Comparison of ENCODE assay signal across 8 mouse cellular contexts in the genomic region with DNA sequence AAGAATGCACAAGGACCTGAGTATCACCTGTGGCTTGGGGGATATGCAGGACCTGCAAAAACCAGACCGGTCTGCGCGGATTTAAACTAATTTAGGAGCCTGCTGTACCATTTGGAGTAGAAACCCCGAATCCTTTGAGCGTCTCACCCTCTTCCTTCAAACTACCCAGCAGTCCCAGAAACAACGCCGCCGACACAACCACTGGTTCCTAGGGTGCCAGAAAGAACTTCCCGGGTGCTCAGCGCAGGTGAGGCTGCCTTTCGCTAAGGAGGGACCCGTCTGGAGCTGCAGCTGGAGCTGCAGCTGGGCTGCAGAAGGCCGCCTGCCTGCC. TPM values are rescaled to one million over a fixed set of nuclear protein-coding genes. Genes with fewer than 3 reads are reported as not detected.
A peak's percentile ranks its signal among the peaks of the same experiment; 100 is the strongest.
DNase-seq lines count a peak whose midpoint lies in the region; ATAC-seq and TF ChIP-seq lines count a peak whose summit lies in the region.

No protein-coding gene starts in this region.

- H3K27ac ChIP-seq in kidney, embryonic 15.5 days = peak overlapping the region; percentile 88
- no peak overlapping the region; the same call in 1 of the 2 replicates for H3K27ac ChIP-seq in bone marrow, adult 2 months (ENCODE audit: control insufficient read depth, insufficient read depth, low read depth, low read length, poor library complexity)
- peak overlapping the region; percentile 90 for H3K27ac ChIP-seq in hindbrain, embryonic 15.5 days (replicated peaks)
- peak overlapping the region; percentile 88 for H3K27ac ChIP-seq in midbrain, embryonic 15.5 days

- no peak for ATAC-seq in kidney, embryonic 15.5 days (replicated peaks; ENCODE audit: low FRiP score)
- 0 out of 2 replicates have a peak, but pooled peaks have one; percentile 9 for ATAC-seq in hindbrain, embryonic 15.5 days (ENCODE audit: low FRiP score, low read depth)
- ATAC-seq in midbrain, embryonic 15.5 days (replicated peaks) = no peak
- no peak for ATAC-seq in granulocyte monocyte progenitor cell, adult 5-6 weeks (replicated peaks; ENCODE audit: poor library complexity, severe bottlenecking)

- WGBS in kidney, embryonic 15.5 days = under 1% methylated on average over 13 of the region's 13 CpGs
- WGBS in bone marrow, adult 2 months = 2% methylated on average over 13 of the region's 13 CpGs
- under 1% methylated on average over 13 of the region's 13 CpGs for WGBS in hindbrain, embryonic 15.5 days
- 2% methylated on average over 13 of the region's 13 CpGs for WGBS in midbrain, embryonic 15.5 days

- TF ChIP-seq POLR2A in bone marrow, adult 2 months (IDR thresholded peaks at IDR 0.05; ENCODE audit: borderline replicate concordance, control insufficient read depth, low read depth, low read length) = no peak

- peak overlapping the region; percentile 86 for H3K4me2 ChIP-seq in kidney, embryonic 15.5 days
- peak overlapping the region; percentile 82 for H3K4me2 ChIP-seq in hindbrain, embryonic 15.5 days
- peak overlapping the region; percentile 75 for H3K4me2 ChIP-seq in midbrain, embryonic 15.5 days

- no peaks in the 10 kb centered on the region for H3K27me3 ChIP-seq in kidney, embryonic 15.5 days
- H3K27me3 ChIP-seq in hindbrain, embryonic 15.5 days = no peaks in the 10 kb centered on the region
- 0 out of 2 replicates have a peak, but pooled peaks cover 3% of the 10 kb centered on the region for H3K27me3 ChIP-seq in midbrain, embryonic 15.5 days (replicated peaks)

- peak overlapping the region; percentile 89 for H3K4me3 ChIP-seq in kidney, embryonic 15.5 days (replicated peaks)
- H3K4me3 ChIP-seq in bone marrow, adult 2 months (replicated peaks; ENCODE audit: control insufficient read depth, low read depth, low read length) = peak overlapping the region; percentile 68
- peak overlapping the region; percentile 92 for H3K4me3 ChIP-seq in hindbrain, embryonic 15.5 days
- peak overlapping the region; percentile 76 for H3K4me3 ChIP-seq in midbrain, embryonic 15.5 days

- no peaks in the 10 kb centered on the region for H3K9me3 ChIP-seq in kidney, embryonic 15.5 days (replicated peaks)
- no peaks in the 10 kb centered on the region for H3K9me3 ChIP-seq in hindbrain, embryonic 15.5 days
- no peaks in the 10 kb centered on the region for H3K9me3 ChIP-seq in midbrain, embryonic 15.5 days

- peaks cover 14% of the 10 kb centered on the region for H3K4me1 ChIP-seq in kidney, embryonic 15.5 days
- no peaks in the 10 kb centered on the region for H3K4me1 ChIP-seq in bone marrow, adult 2 months (ENCODE audit: control insufficient read depth, insufficient read depth, low read length)
- peaks cover 4% of the 10 kb centered on the region for H3K4me1 ChIP-seq in hindbrain, embryonic 15.5 days (replicated peaks)
- H3K4me1 ChIP-seq in midbrain, embryonic 15.5 days = peaks cover 13% of the 10 kb centered on the region

- TF ChIP-seq CTCF in bone marrow, adult 2 months (IDR thresholded peaks at IDR 0.05; ENCODE audit: control insufficient read depth, insufficient read depth, low read length) = no peak

- DNase-seq in kidney, postnatal 25 days = no peak
- no peak for DNase-seq in layer of hippocampus, adult 8-10 months (ENCODE audit: low spot score in 2 of 2)
- DNase-seq in thymus, postnatal 10 days (ENCODE audit: low spot score in 2 of 2) = no peak

- H3K36me3 ChIP-seq in kidney, embryonic 15.5 days = peaks cover 8% of the 10 kb centered on the region
- H3K36me3 ChIP-seq in hindbrain, embryonic 15.5 days = no peaks in the 10 kb centered on the region
- H3K36me3 ChIP-seq in midbrain, embryonic 15.5 days (replicated peaks) = no peaks in the 10 kb centered on the region

- H3K9ac ChIP-seq in kidney, embryonic 15.5 days = peak overlapping the region; percentile 85
- H3K9ac ChIP-seq in hindbrain, embryonic 15.5 days = peak overlapping the region; percentile 83
- peak overlapping the region; percentile 63 for H3K9ac ChIP-seq in midbrain, embryonic 15.5 days

RNA-seq across cellular contexts. Expression of a gene that starts 0.6 kb away (rescaled TPM):
- polyA plus RNA-seq in kidney, embryonic 15.5 days (2015; fragmentation: Nextera tagmentation; extraction: Ambion mirVana) = 24.1 and 25.1 TPM in 2 replicates
- polyA plus RNA-seq in bone marrow, adult 2 months (2011; ENCODE audit: insufficient read depth, insufficient read length, low replicate concordance, missing spikeins) = 1.3 and 4.9 TPM in 2 replicates
- 8.2 TPM in 2 replicates for polyA plus RNA-seq in hindbrain, embryonic 15.5 days (2015; fragmentation: Nextera tagmentation; extraction: Ambion mirVana)
- 7.1 and 7.3 TPM in 2 replicates for polyA plus RNA-seq in midbrain, embryonic 15.5 days (2015; fragmentation: Nextera tagmentation; extraction: Ambion mirVana)
- 10 to 100 TPM in 3 of 4 experiments, 1 to 10 TPM in 1; 9.6 to 11.6 (median 10.5) TPM for total RNA-seq in layer of hippocampus, adult 8-10 months (2022)
- total RNA-seq in granulocyte monocyte progenitor cell, adult 5-6 weeks (2014; fragmentation: Nextera tagmentation) = 11.1 and 11.4 TPM in 2 replicates
- 10.3 and 12.2 TPM in 2 replicates for total RNA-seq in granulocyte monocyte progenitor cell, adult 5-6 weeks (2017)

RNA-seq across cellular contexts. Expression of a gene that starts 13.4 kb away (rescaled TPM):
- 41.4 and 47.3 TPM in 2 replicates for polyA plus RNA-seq in kidney, embryonic 15.5 days (2015; fragmentation: Nextera tagmentation; extraction: Ambion mirVana)
- 7.2 and 9.4 TPM in 2 replicates for polyA plus RNA-seq in bone marrow, adult 2 months (2011; ENCODE audit: insufficient read depth, insufficient read length, low replicate concordance, missing spikeins)
- 32.1 and 33.3 TPM in 2 replicates for polyA plus RNA-seq in hindbrain, embryonic 15.5 days (2015; fragmentation: Nextera tagmentation; extraction: Ambion mirVana)
- polyA plus RNA-seq in midbrain, embryonic 15.5 days (2015; fragmentation: Nextera tagmentation; extraction: Ambion mirVana) = 31.6 TPM in 2 replicates
- total RNA-seq in layer of hippocampus, adult 8-10 months (2022) = 10 to 100 TPM; 22.0 to 28.3 (median 25.8) TPM
- 20.7 and 23.4 TPM in 2 replicates for total RNA-seq in granulocyte monocyte progenitor cell, adult 5-6 weeks (2014; fragmentation: Nextera tagmentation)
- total RNA-seq in granulocyte monocyte progenitor cell, adult 5-6 weeks (2017) = 31.5 and 33.9 TPM in 2 replicates
